In genomic region chr4:126631922-126632321, GRCm38 (mm10) we compare ENCODE assay signal across 17 mouse cellular contexts. TPM values are rescaled to one million over a fixed set of nuclear protein-coding genes. Genes with fewer than 3 reads are reported as not detected.
DNase-seq lines count a peak whose midpoint lies in the region; ATAC-seq and TF ChIP-seq lines count a peak whose summit lies in the region.
"Had no signal": no experiment of that assay in that cellular context is flagged by ENCODE, and none has a peak within 500 bp of the region (broad histone marks: within the 10 kb centered on the region; RNA-seq: fewer than 3 reads in every experiment).

No protein-coding gene starts in this region.

- ATAC-seq in intestine, postnatal 0 days = no peak
- ATAC-seq in intestine, embryonic 16.5 days = no peak
- ATAC-seq in midbrain, postnatal 0 days (ENCODE audit: low FRiP score) = no peak
- no peak for ATAC-seq in midbrain, embryonic 14.5 days (ENCODE audit: low FRiP score, low TSS enrichment)
- ATAC-seq in Patski = no peak

- 30% methylated on average over 2 of the region's 2 CpGs for WGBS in intestine, postnatal 0 days
- WGBS in intestine, embryonic 16.5 days = 42% methylated on average over 2 of the region's 2 CpGs
- WGBS in midbrain, postnatal 0 days = 33% methylated on average over 2 of the region's 2 CpGs
- WGBS in midbrain, embryonic 14.5 days = 43% methylated on average over 2 of the region's 2 CpGs

- no peaks in the 10 kb centered on the region for H3K9me3 ChIP-seq in intestine, postnatal 0 days (ENCODE audit: control insufficient read depth)
- no peaks in the 10 kb centered on the region for H3K9me3 ChIP-seq in intestine, embryonic 16.5 days (ENCODE audit: control insufficient read depth, low read length)
- H3K9me3 ChIP-seq in midbrain, postnatal 0 days (ENCODE audit: low read length) = no peaks in the 10 kb centered on the region
- no peaks in the 10 kb centered on the region for H3K9me3 ChIP-seq in midbrain, embryonic 14.5 days (ENCODE audit: control insufficient read depth, low read length)
- H3K9me3 ChIP-seq: embryonic facial prominence, embryonic 15.5 days; hindbrain, embryonic 15.5 days had no signal

- no peak overlapping the region for H3K4me3 ChIP-seq in intestine, postnatal 0 days (ENCODE audit: low read depth, low read length)
- H3K4me3 ChIP-seq in intestine, embryonic 16.5 days (ENCODE audit: low read length) = no peak overlapping the region
- H3K4me3 ChIP-seq in midbrain, postnatal 0 days (ENCODE audit: low read depth, low read length) = no peak overlapping the region
- no peak overlapping the region for H3K4me3 ChIP-seq in midbrain, embryonic 14.5 days (replicated peaks; ENCODE audit: low read depth, low read length)
- H3K4me3 ChIP-seq: embryonic facial prominence, embryonic 15.5 days; hindbrain, embryonic 15.5 days; myocyte had no signal

- no peaks in the 10 kb centered on the region for H3K36me3 ChIP-seq in intestine, postnatal 0 days (ENCODE audit: control insufficient read depth, insufficient read depth)
- H3K36me3 ChIP-seq in intestine, embryonic 16.5 days (ENCODE audit: control insufficient read depth, insufficient read depth, low read length) = no peaks in the 10 kb centered on the region
- no peaks in the 10 kb centered on the region for H3K36me3 ChIP-seq in midbrain, postnatal 0 days (ENCODE audit: insufficient read depth, low read length)
- H3K36me3 ChIP-seq in midbrain, embryonic 14.5 days (ENCODE audit: control insufficient read depth, insufficient read depth, low read length) = no peaks in the 10 kb centered on the region
- H3K36me3 ChIP-seq: embryonic facial prominence, embryonic 15.5 days; hindbrain, embryonic 15.5 days had no signal

- H3K27ac ChIP-seq in intestine, postnatal 0 days (ENCODE audit: low read depth, low read length) = no peak overlapping the region
- no peak overlapping the region for H3K27ac ChIP-seq in intestine, embryonic 16.5 days (ENCODE audit: low read length)
- H3K27ac ChIP-seq in midbrain, postnatal 0 days (ENCODE audit: low read depth, low read length) = no peak overlapping the region
- no peak overlapping the region for H3K27ac ChIP-seq in midbrain, embryonic 14.5 days (replicated peaks; ENCODE audit: low read depth, low read length)
- H3K27ac ChIP-seq: embryonic facial prominence, embryonic 15.5 days; hindbrain, embryonic 15.5 days had no signal

- no peak overlapping the region for H3K9ac ChIP-seq in intestine, postnatal 0 days (ENCODE audit: low read depth, low read length)
- H3K9ac ChIP-seq in intestine, embryonic 16.5 days (ENCODE audit: low read depth, low read length) = no peak overlapping the region
- no peak overlapping the region for H3K9ac ChIP-seq in midbrain, postnatal 0 days (replicated peaks; ENCODE audit: low read length, poor library complexity, severe bottlenecking)
- H3K9ac ChIP-seq in midbrain, embryonic 14.5 days (replicated peaks; ENCODE audit: low read length) = no peak overlapping the region
- H3K9ac ChIP-seq: embryonic facial prominence, embryonic 15.5 days; hindbrain, embryonic 15.5 days had no signal

- POLR2A ChIA-PET in Patski (lab: Charles Lee) = no interaction called here

- CTCF ChIA-PET in Patski (lab: Charles Lee) = no interaction called here

- peaks cover 3% of the 10 kb centered on the region; the same call in 1 of the 2 replicates for H3K27me3 ChIP-seq in intestine, postnatal 0 days (replicated peaks; ENCODE audit: control insufficient read depth, insufficient read depth, low read length)
- H3K27me3 ChIP-seq in intestine, embryonic 16.5 days (replicated peaks; ENCODE audit: control insufficient read depth, insufficient read depth, low read length) = 0 out of 2 replicates have a peak, but pooled peaks cover 4% of the 10 kb centered on the region
- no peaks in the 10 kb centered on the region for H3K27me3 ChIP-seq in midbrain, postnatal 0 days (ENCODE audit: insufficient read depth, low read length)
- H3K27me3 ChIP-seq in midbrain, embryonic 14.5 days (ENCODE audit: control insufficient read depth, insufficient read depth, low read length) = peaks cover 18% of the 10 kb centered on the region; the same call in 1 of the 2 replicates
- H3K27me3 ChIP-seq in Patski = peaks cover 11% of the 10 kb centered on the region

- peak; percentile 34; the same call in 1 of the 2 replicates for TF ChIP-seq CTCF in intestine, postnatal 0 days (IDR thresholded peaks at IDR 0.05; ENCODE audit: low read depth)
- TF ChIP-seq CTCF in midbrain, postnatal 0 days (IDR thresholded peaks at IDR 0.05) = peak; percentile 46
- peak; percentile 43 for TF ChIP-seq CTCF in Patski (IDR thresholded peaks at IDR 0.05)

- in situ Hi-C loops in Patski (cut with MboI; ENCODE audit: low pct_unique_long_range_greater_than_20kb) = no loop called here

- no peak overlapping the region for H3K4me2 ChIP-seq in intestine, postnatal 0 days (replicated peaks; ENCODE audit: low read depth)
- H3K4me2 ChIP-seq in intestine, embryonic 16.5 days (ENCODE audit: low read depth, low read length) = no peak overlapping the region
- H3K4me2 ChIP-seq in midbrain, postnatal 0 days (ENCODE audit: low read depth, low read length, poor library complexity, severe bottlenecking) = no peak overlapping the region
- no peak overlapping the region for H3K4me2 ChIP-seq in midbrain, embryonic 14.5 days (ENCODE audit: low read length)
- H3K4me2 ChIP-seq: embryonic facial prominence, embryonic 15.5 days; hindbrain, embryonic 15.5 days; liver, embryonic 11.5 days; midbrain, embryonic 11.5 days had no signal

- DNase-seq in midbrain, postnatal 0 days (ENCODE audit: low spot score) = no peak
- no peak for DNase-seq in midbrain, embryonic 14.5 days
- no peak for DNase-seq in Patski (ENCODE audit: low read depth, low spot score)
- no peak for DNase-seq in urinary bladder, adult 18-20 months (ENCODE audit: low spot score in 2 of 2)
- no peak for DNase-seq in ovary, postnatal 10 days (ENCODE audit: low spot score)
- DNase-seq: adrenal gland, adult 2 months; cerebellum, adult 18-20 months; heart, postnatal 14 days; right cerebral cortex, postnatal 25 days; thymus, adult 18-20 months had no signal

- H3K4me1 ChIP-seq in intestine, postnatal 0 days (replicated peaks; ENCODE audit: control insufficient read depth, insufficient read depth, low read length) = no peaks in the 10 kb centered on the region
- H3K4me1 ChIP-seq in intestine, embryonic 16.5 days (ENCODE audit: control insufficient read depth, insufficient read depth, low read length) = peaks cover 2% of the 10 kb centered on the region; the same call in 1 of the 2 replicates
- H3K4me1 ChIP-seq in midbrain, postnatal 0 days (ENCODE audit: insufficient read depth, low read length) = peaks cover 5% of the 10 kb centered on the region; the same call in 1 of the 2 replicates
- peaks cover 9% of the 10 kb centered on the region; the same call in 1 of the 2 replicates for H3K4me1 ChIP-seq in midbrain, embryonic 14.5 days (ENCODE audit: control insufficient read depth, insufficient read depth, low read length)

RNA-seq across cellular contexts. Expression of gene 5730409E04Rik, which starts 22.3 kb away (rescaled TPM):
- 1.2 and 1.4 TPM in 2 replicates for polyA plus RNA-seq in intestine, postnatal 0 days (2015; fragmentation: Nextera tagmentation; extraction: Ambion mirVana)
- polyA plus RNA-seq in intestine, embryonic 16.5 days (2015; fragmentation: Nextera tagmentation; extraction: Ambion mirVana) = 1.7 and 1.9 TPM in 2 replicates
- 59.0 and 59.4 TPM in 2 replicates for total RNA-seq in midbrain, postnatal 0 days (2014; rRNA removed)
- 24.2 and 29.2 TPM in 2 replicates for polyA plus RNA-seq in midbrain, postnatal 0 days (2015; fragmentation: Nextera tagmentation; extraction: Ambion mirVana)
- polyA plus RNA-seq in midbrain, embryonic 14.5 days (2014; fragmentation: Nextera tagmentation; extraction: Ambion mirVana) = 8.1 and 14.5 TPM in 2 replicates
- 10.7 TPM for polyA plus RNA-seq in Patski (2021)

RNA-seq across cellular contexts. Expression of gene Psmb2, which starts 45.5 kb away (rescaled TPM):
- 358 and 381 TPM in 2 replicates for polyA plus RNA-seq in intestine, postnatal 0 days (2015; fragmentation: Nextera tagmentation; extraction: Ambion mirVana)
- polyA plus RNA-seq in intestine, embryonic 16.5 days (2015; fragmentation: Nextera tagmentation; extraction: Ambion mirVana) = 477 and 515 TPM in 2 replicates
- 196 and 209 TPM in 2 replicates for total RNA-seq in midbrain, postnatal 0 days (2014; rRNA removed)
- polyA plus RNA-seq in midbrain, postnatal 0 days (2015; fragmentation: Nextera tagmentation; extraction: Ambion mirVana) = 433 and 436 TPM in 2 replicates
- polyA plus RNA-seq in midbrain, embryonic 14.5 days (2014; fragmentation: Nextera tagmentation; extraction: Ambion mirVana) = 442 and 480 TPM in 2 replicates
- 162 TPM for polyA plus RNA-seq in Patski (2021)
